Mouse (Mus musculus): ENCODE measurements around the gene Olfm1. TPM values are rescaled to one million over a fixed set of nuclear protein-coding genes. Genes with fewer than 3 reads are reported as not detected.

Olfm1 gene
- 2.4 and 2.5 TPM in 2 replicates for polyA plus RNA-seq (2012; rRNA removed)

DNA sequence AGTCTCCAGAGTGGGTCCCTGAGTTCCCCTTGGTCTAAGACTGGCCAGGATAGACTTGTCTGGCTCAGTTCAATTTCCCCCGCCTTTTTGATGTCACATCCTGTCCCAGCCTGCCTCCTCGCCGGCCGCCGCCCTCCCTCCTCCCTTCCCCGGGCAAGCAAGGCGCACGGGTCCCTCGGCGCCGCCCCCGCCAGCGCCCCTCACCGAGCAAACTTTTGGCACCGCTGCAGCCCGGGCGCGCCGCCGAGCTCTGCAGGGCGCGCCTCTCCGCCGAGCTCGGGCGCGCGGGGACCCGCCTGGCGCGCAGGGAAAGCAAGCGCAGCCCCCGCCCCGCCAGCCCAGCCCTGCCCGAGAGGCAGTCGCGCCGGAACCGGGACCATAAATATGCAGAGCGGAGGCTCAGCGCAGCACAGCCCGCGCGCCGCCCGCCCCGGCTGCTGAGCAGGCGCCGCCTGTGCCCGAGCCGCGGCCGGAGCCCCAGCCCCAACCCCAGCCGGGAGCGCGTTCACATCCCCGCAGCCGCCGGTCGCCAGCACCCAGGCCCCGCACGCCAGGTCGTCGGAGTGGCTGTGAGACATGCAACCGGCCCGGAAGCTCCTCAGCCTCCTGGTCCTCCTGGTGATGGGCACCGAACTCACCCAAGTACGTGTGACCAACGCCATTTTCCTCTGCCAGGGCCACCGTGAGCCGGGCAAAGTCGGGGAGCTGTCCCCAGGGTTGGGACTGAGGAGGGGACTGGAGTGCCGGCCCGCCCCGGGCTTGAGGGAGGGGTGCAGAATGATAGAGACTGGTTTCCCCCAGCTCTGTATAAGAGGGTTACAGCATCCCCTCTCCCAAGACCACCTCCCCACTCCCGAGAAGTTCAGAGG, at the start of gene Olfm1:
TSS of gene Olfm1 (plus strand) at position 172 of the 869 bp plus-strand sequence.

Other genes with a start within 250 kb of the Olfm1 start
- 10.7 and 18.0 TPM in 2 replicates for gene Fcnb, start 108.1 kb upstream of the Olfm1 start, polyA plus RNA-seq (2012; rRNA removed)